Mouse (Mus musculus) ES-Bruce4 (cell line): ENCODE measurements around the gene Zfp618. TPM values are rescaled to one million over a fixed set of nuclear protein-coding genes. Genes with fewer than 3 reads are reported as not detected.
A peak's percentile ranks its signal among the peaks of the same experiment; 100 is the strongest.

Experiments
- H3K27ac ChIP-seq: 2 replicates; pipeline ENCODE4 v1.5.1; 2012; ENCODE audit warnings: low read length, inconsistent platforms; ENCODE audit not compliant: insufficient read depth
- H3K27me3 ChIP-seq: 2 replicates; pipeline ENCODE4 v1.6.1; 2012; ENCODE audit warnings: mild to moderate bottlenecking, low read length, inconsistent platforms; ENCODE audit not compliant: control insufficient read depth, poor library complexity, insufficient read depth, severe bottlenecking
- H3K36me3 ChIP-seq: 2 replicates; pipeline ENCODE4 v1.6.1; 2012; ENCODE audit warnings: inconsistent platforms, mild to moderate bottlenecking, low read length, moderate library complexity; ENCODE audit not compliant: control insufficient read depth, poor library complexity, insufficient read depth, severe bottlenecking
- H3K4me1 ChIP-seq: one replicate; pipeline ENCODE4 v1.8.1; 2011; ENCODE audit warnings: low read length; ENCODE audit not compliant: control insufficient read depth, insufficient read depth
- H3K4me3 ChIP-seq: 2 replicates; pipeline ENCODE4 v1.5.1; 2011; ENCODE audit warnings: low read depth, mild to moderate bottlenecking, low read length
- H3K9ac ChIP-seq: 2 replicates; pipeline ENCODE4 v1.6.1; 2012; ENCODE audit warnings: low read depth, mild to moderate bottlenecking, inconsistent platforms; ENCODE audit not compliant: poor library complexity, severe bottlenecking
- H3K9me3 ChIP-seq: replicated peaks from 2 replicates; pipeline ENCODE4 v1.6.1; 2012; ENCODE audit warnings: mild to moderate bottlenecking, low read length, inconsistent platforms; ENCODE audit not compliant: control insufficient read depth, poor library complexity, insufficient read depth, severe bottlenecking
- CTCF ChIP-seq: IDR thresholded peaks from one replicate; pipeline ENCODE4 v1.8.1; 2011; ENCODE audit warnings: low read depth, low read length
- EP300 ChIP-seq: IDR thresholded peaks from 2 replicates; pipeline ENCODE4 v1.6.1; 2011; ENCODE audit warnings: low read depth, low read length; ENCODE audit not compliant: insufficient read depth
- POLR2A ChIP-seq: IDR thresholded peaks from one replicate; pipeline ENCODE4 v1.8.1; 2011; ENCODE audit warnings: low read length; ENCODE audit not compliant: insufficient read depth
- polyA plus RNA-seq: library from polyadenylated mRNA; stranded (reverse); fragments of >200 nt; gene quantifications from 2 replicates; pipeline ENCODE4 v1.2.4, GENCODE M21; 2011; ENCODE audit warnings: low read depth; ENCODE audit not compliant: missing spikeins, insufficient read depth, insufficient read length

Gene Zfp618
- polyA plus RNA-seq, 1 experiment: 2.8 TPM

- no peaks in the 10 kb centered on the region for H3K36me3 ChIP-seq
- no peak overlapping the region for H3K4me3 ChIP-seq
- H3K27ac ChIP-seq: no peak overlapping the region
- no peak overlapping the region for H3K9ac ChIP-seq
- H3K4me1 ChIP-seq: no peaks in the 10 kb centered on the region
- TF ChIP-seq CTCF: no peak
- TF ChIP-seq POLR2A: no peak
- TF ChIP-seq EP300: no peak
- H3K27me3 ChIP-seq: no peaks in the 10 kb centered on the region
- H3K9me3 ChIP-seq: no peaks in the 10 kb centered on the region
Observed at GRCm38 (mm10) chr4:63105651-63106050, 140.3 kb downstream of the Zfp618 start.

- Histone ChIP-seq H3K9me3 (no peaks in the 10 kb centered on the region), H3K4me1 (no peaks in the 10 kb centered on the region), H3K27ac (no peak overlapping the region), H3K4me3 (no peak overlapping the region), H3K27me3 (no peaks in the 10 kb centered on the region), H3K36me3 (no peaks in the 10 kb centered on the region), H3K9ac (no peak overlapping the region)
- TF ChIP-seq CTCF (peak; percentile 91), EP300 (no peak)
Observed at GRCm38 (mm10) chr4:63118639-63119437, 153.5 kb downstream of the Zfp618 start.

- Histone ChIP-seq H3K27me3 (no peaks in the 10 kb centered on the region), H3K4me3 (no peak overlapping the region), H3K4me1 (no peaks in the 10 kb centered on the region), H3K36me3 (no peaks in the 10 kb centered on the region), H3K9ac (no peak overlapping the region), H3K27ac (no peak overlapping the region), H3K9me3 (no peaks in the 10 kb centered on the region)
- TF ChIP-seq EP300 (no peak), POLR2A (no peak), CTCF (no peak)
Observed at GRCm38 (mm10) chr4:63124861-63125466, 159.6 kb downstream of the Zfp618 start.

GRCm38 (mm10) chr4:63129891-63130624 is 164.7 kb downstream of the Zfp618 start:
- no peaks in the 10 kb centered on the region for H3K36me3 ChIP-seq
- no peaks in the 10 kb centered on the region for H3K4me1 ChIP-seq

GRCm38 (mm10) chr4:63147268-63147667 is 181.9 kb downstream of the Zfp618 start:
- TF ChIP-seq POLR2A (no peak), EP300 (no peak), CTCF (no peak)

More at GRCm38 (mm10) chr4:63129891-63130624, 164.7 kb downstream of the Zfp618 start:
- H3K9me3 ChIP-seq: no peaks in the 10 kb centered on the region
- TF ChIP-seq EP300 (no peak), CTCF (no peak), POLR2A (no peak)
- H3K27me3 ChIP-seq: no peaks in the 10 kb centered on the region
- no peak overlapping the region for H3K27ac ChIP-seq
- no peak overlapping the region for H3K9ac ChIP-seq
- no peak overlapping the region for H3K4me3 ChIP-seq

GRCm38 (mm10) chr4:63151127-63151526 is 185.8 kb downstream of the Zfp618 start:
- H3K27ac ChIP-seq: no peak overlapping the region
- H3K4me1 ChIP-seq: no peaks in the 10 kb centered on the region
- no peak overlapping the region for H3K9ac ChIP-seq
- no peaks in the 10 kb centered on the region for H3K9me3 ChIP-seq
- H3K27me3 ChIP-seq: no peaks in the 10 kb centered on the region
- TF ChIP-seq EP300: no peak
- TF ChIP-seq POLR2A: no peak
- TF ChIP-seq CTCF: no peak
- no peaks in the 10 kb centered on the region for H3K36me3 ChIP-seq
- H3K4me3 ChIP-seq: no peak overlapping the region

More at GRCm38 (mm10) chr4:63147268-63147667, 181.9 kb downstream of the Zfp618 start:
- H3K9ac ChIP-seq: no peak overlapping the region
- no peaks in the 10 kb centered on the region for H3K4me1 ChIP-seq
- H3K27ac ChIP-seq: no peak overlapping the region
- no peaks in the 10 kb centered on the region for H3K27me3 ChIP-seq
- H3K9me3 ChIP-seq: no peaks in the 10 kb centered on the region
- no peaks in the 10 kb centered on the region for H3K36me3 ChIP-seq
- no peak overlapping the region for H3K4me3 ChIP-seq
